Mouse (Mus musculus): ENCODE results near the gene Sorbs1. TPM values are rescaled to one million over a fixed set of nuclear protein-coding genes. Genes with fewer than 3 reads are reported as not detected.

The Sorbs1 gene
- polyA plus RNA-seq, 1 experiment from 2014 or later: 81.0 TPM

GRCm38 (mm10) chr19:40277494-40277893 is 236.1 kb downstream of the Sorbs1 start:
- ATAC-seq (ENCODE audit: insufficient read depth, low FRiP score, low read depth): no peak
- 86% methylated on average over 8 of the region's 8 CpGs for WGBS
- Histone ChIP-seq H3K27ac (no peak overlapping the region), H3K4me3 (replicated peaks) (no peak overlapping the region), H3K27me3 (replicated peaks) (no peaks in the 10 kb centered on the region), H3K9ac (no peak overlapping the region), H3K4me1 (no peaks in the 10 kb centered on the region), H3K4me2 (no peak overlapping the region), H3K9me3 (no peaks in the 10 kb centered on the region; the same call in 1 of the 2 replicates), H3K36me3 (no peaks in the 10 kb centered on the region)

- no peak overlapping the region for H3K4me2 ChIP-seq
- 82% methylated on average over 14 of the region's 14 CpGs for WGBS
- no peak for ATAC-seq (ENCODE audit: insufficient read depth, low FRiP score, low read depth)
- H3K36me3 ChIP-seq: no peaks in the 10 kb centered on the region
- H3K9me3 ChIP-seq: no peaks in the 10 kb centered on the region; the same call in 1 of the 2 replicates
- H3K27me3 ChIP-seq (replicated peaks): no peaks in the 10 kb centered on the region
- H3K4me3 ChIP-seq (replicated peaks): no peak overlapping the region
- no peak overlapping the region for H3K9ac ChIP-seq
- no peak overlapping the region for H3K27ac ChIP-seq
- no peaks in the 10 kb centered on the region for H3K4me1 ChIP-seq
These were observed 238.0 kb downstream of the Sorbs1 start for GRCm38 (mm10) chr19:40275401-40276188.

GRCm38 (mm10) chr19:40272674-40273073 is 240.9 kb downstream of the Sorbs1 start:
- no peaks in the 10 kb centered on the region for H3K36me3 ChIP-seq
- ATAC-seq (ENCODE audit: insufficient read depth, low FRiP score, low read depth): no peak
- no peak overlapping the region for H3K4me2 ChIP-seq
- 0 out of 2 replicates have a peak, but pooled peaks cover 2% of the 10 kb centered on the region for H3K4me1 ChIP-seq
- H3K9me3 ChIP-seq: no peaks in the 10 kb centered on the region; the same call in 1 of the 2 replicates
- no peak overlapping the region for H3K9ac ChIP-seq
- no peaks in the 10 kb centered on the region for H3K27me3 ChIP-seq (replicated peaks)
- no peak overlapping the region for H3K27ac ChIP-seq
- no peak overlapping the region for H3K4me3 ChIP-seq (replicated peaks)
- 46% methylated on average over 13 of the region's 13 CpGs for WGBS

GRCm38 (mm10) chr19:40271308-40271892 is 242.2 kb downstream of the Sorbs1 start, which contains the start of gene Pdlim1:
Gene Pdlim1 (minus strand): TSS chr19:40271842.
- Histone ChIP-seq H3K4me3 (replicated peaks) (peak within 1 kb of the TSS; percentile 75), H3K27ac (peak within 1 kb of the TSS; percentile 75; the same call in 1 of the 2 replicates), H3K4me2 (peak within 1 kb of the TSS; percentile 79), H3K36me3 (no peaks in the 10 kb centered on the region), H3K4me1 (0 out of 2 replicates have a peak, but pooled peaks cover 2% of the 10 kb centered on the region), H3K9me3 (no peaks in the 10 kb centered on the region), H3K27me3 (replicated peaks) (no peaks in the 10 kb centered on the region), H3K9ac (peak within 1 kb of the TSS; percentile 71; the same call in 1 of the 2 replicates)
- WGBS: under 1% methylated on average over 52 of the region's 54 CpGs
- ATAC-seq (ENCODE audit: insufficient read depth, low FRiP score, low read depth): peak; percentile 93

GRCm38 (mm10) chr19:40270351-40271307 is 242.9 kb downstream of the Sorbs1 start:
- Histone ChIP-seq H3K4me3 (replicated peaks) (peak overlapping the region; percentile 75), H3K27me3 (replicated peaks) (no peaks in the 10 kb centered on the region), H3K4me1 (0 out of 2 replicates have a peak, but pooled peaks cover 2% of the 10 kb centered on the region), H3K4me2 (peak overlapping the region; percentile 79), H3K9ac (peak overlapping the region; percentile 71; the same call in 1 of the 2 replicates), H3K27ac (peak overlapping the region; percentile 75; the same call in 1 of the 2 replicates), H3K36me3 (no peaks in the 10 kb centered on the region), H3K9me3 (no peaks in the 10 kb centered on the region)
- peak; percentile 32; the same call in 1 of the 2 replicates for ATAC-seq (ENCODE audit: insufficient read depth, low FRiP score, low read depth)
- WGBS: 7% methylated on average over 63 of the region's 63 CpGs

- 0 out of 2 replicates have a peak, but pooled peaks cover 2% of the 10 kb centered on the region for H3K4me1 ChIP-seq
- no peaks in the 10 kb centered on the region for H3K27me3 ChIP-seq (replicated peaks)
- 67% methylated on average over 5 of the region's 5 CpGs for WGBS
- H3K4me3 ChIP-seq (replicated peaks): peak overlapping the region; percentile 75
- no peak overlapping the region for H3K9ac ChIP-seq
- H3K9me3 ChIP-seq: no peaks in the 10 kb centered on the region
- peak overlapping the region; percentile 79 for H3K4me2 ChIP-seq
- no peak for ATAC-seq (ENCODE audit: insufficient read depth, low FRiP score, low read depth)
- H3K27ac ChIP-seq: no peak overlapping the region
- H3K36me3 ChIP-seq: no peaks in the 10 kb centered on the region
These were observed 244.1 kb downstream of the Sorbs1 start for GRCm38 (mm10) chr19:40269526-40269925.

GRCm38 (mm10) chr19:40268493-40268892 is 245.1 kb downstream of the Sorbs1 start:
- Histone ChIP-seq H3K4me3 (replicated peaks) (no peak overlapping the region), H3K36me3 (no peaks in the 10 kb centered on the region), H3K9me3 (no peaks in the 10 kb centered on the region), H3K4me1 (0 out of 2 replicates have a peak, but pooled peaks cover 2% of the 10 kb centered on the region), H3K27me3 (replicated peaks) (no peaks in the 10 kb centered on the region), H3K9ac (no peak overlapping the region), H3K27ac (no peak overlapping the region), H3K4me2 (0 out of 2 replicates have a peak overlapping the region, but pooled peaks have one; percentile 1)
- no peak for ATAC-seq (ENCODE audit: insufficient read depth, low FRiP score, low read depth)
- WGBS: 17% methylated on average over 3 of the region's 3 CpGs

GRCm38 (mm10) chr19:40267380-40267779 is 246.2 kb downstream of the Sorbs1 start:
- no peak overlapping the region for H3K4me2 ChIP-seq
- H3K9ac ChIP-seq: no peak overlapping the region
- WGBS: 74% methylated on average over 1 of the region's 1 CpGs
- no peaks in the 10 kb centered on the region for H3K27me3 ChIP-seq (replicated peaks)
- H3K36me3 ChIP-seq: no peaks in the 10 kb centered on the region
- H3K4me1 ChIP-seq: 0 out of 2 replicates have a peak, but pooled peaks cover 2% of the 10 kb centered on the region
- H3K4me3 ChIP-seq (replicated peaks): no peak overlapping the region
- ATAC-seq (ENCODE audit: insufficient read depth, low FRiP score, low read depth): no peak
- H3K9me3 ChIP-seq: no peaks in the 10 kb centered on the region
- H3K27ac ChIP-seq: peak overlapping the region; percentile 68; the same call in 1 of the 2 replicates

GRCm38 (mm10) chr19:40259485-40259884 is 254.1 kb downstream of the Sorbs1 start:
- H3K27ac ChIP-seq: no peak overlapping the region
- no peaks in the 10 kb centered on the region for H3K27me3 ChIP-seq (replicated peaks)
- H3K9ac ChIP-seq: no peak overlapping the region
- H3K4me1 ChIP-seq: peaks cover 9% of the 10 kb centered on the region; the same call in 1 of the 2 replicates
- no peak for ATAC-seq (ENCODE audit: insufficient read depth, low FRiP score, low read depth)
- no peaks in the 10 kb centered on the region for H3K9me3 ChIP-seq
- H3K4me3 ChIP-seq (replicated peaks): no peak overlapping the region
- no peak overlapping the region for H3K4me2 ChIP-seq
- no peaks in the 10 kb centered on the region for H3K36me3 ChIP-seq
- 81% methylated on average over 1 of the region's 1 CpGs for WGBS

GRCm38 (mm10) chr19:40257396-40257795 is 256.2 kb downstream of the Sorbs1 start:
- 39% methylated on average over 4 of the region's 4 CpGs for WGBS
- no peak for ATAC-seq (ENCODE audit: insufficient read depth, low FRiP score, low read depth)
- H3K4me3 ChIP-seq (replicated peaks): no peak overlapping the region
- H3K9ac ChIP-seq: no peak overlapping the region
- no peaks in the 10 kb centered on the region for H3K36me3 ChIP-seq
- 0 out of 2 replicates have a peak overlapping the region, but pooled peaks have one; percentile 3 for H3K27ac ChIP-seq
- no peaks in the 10 kb centered on the region for H3K27me3 ChIP-seq (replicated peaks)
- peaks cover 9% of the 10 kb centered on the region; the same call in 1 of the 2 replicates for H3K4me1 ChIP-seq
- H3K4me2 ChIP-seq: no peak overlapping the region
- no peaks in the 10 kb centered on the region for H3K9me3 ChIP-seq
